Mouse (Mus musculus) cerebellum, adult 2 months (tissue): ENCODE measurements around the gene A930033H14Rik. TPM values are rescaled to one million over a fixed set of nuclear protein-coding genes. Genes with fewer than 3 reads are reported as not detected.

Experiments
- DNase-seq, 2 experiments: peaks; one replicate each; pipeline ENCODE4 v3.0.0; 2021
- H3K27ac ChIP-seq: fragments of 200-500 bp; 2 replicates; pipeline ENCODE4 v1.5.1; 2012; ENCODE audit warnings: low read length, control low read depth, inconsistent platforms; ENCODE audit not compliant: insufficient read depth
- H3K27me3 ChIP-seq: fragments of 200-500 bp; 2 replicates; pipeline ENCODE4 v1.6.1; 2012; ENCODE audit warnings: inconsistent platforms, mild to moderate bottlenecking, low read length, moderate library complexity; ENCODE audit not compliant: control insufficient read depth, insufficient read depth
- H3K4me1 ChIP-seq: fragments of 200-500 bp; 2 replicates; pipeline ENCODE4 v1.6.1; 2011; ENCODE audit warnings: low read length; ENCODE audit not compliant: control insufficient read depth, insufficient read depth
- H3K4me3 ChIP-seq: fragments of 200-500 bp; replicated peaks from 2 replicates; pipeline ENCODE3; 2011; ENCODE audit warnings: mild to moderate bottlenecking, low read depth, low read length, control low read depth; ENCODE audit not compliant: insufficient read depth
- CTCF ChIP-seq: fragments of 200-500 bp; IDR thresholded peaks from 2 replicates; pipeline ENCODE4 v1.5.1; 2011; ENCODE audit warnings: low read depth, mild to moderate bottlenecking, control low read depth, low read length, moderate library complexity, borderline replicate concordance; ENCODE audit not compliant: insufficient read depth
- POLR2A ChIP-seq: fragments of 200-500 bp; IDR thresholded peaks from 2 replicates; pipeline ENCODE4 v1.6.1; 2011; ENCODE audit warnings: low read length, control low read depth, borderline replicate concordance; ENCODE audit not compliant: insufficient read depth
- WGBS: fragments of 180-500 bp; shearing (Covaris S2); methylation state at CpG from one replicate; pipeline ENCODE4 v1.1.7; 2018; 5-methylcytosine and 5-hydroxymethylcytosine counted together
- polyA plus RNA-seq: library from polyadenylated mRNA; depleted of rRNA; stranded (reverse); fragments of >200 nt; gene quantifications from 2 replicates; pipeline ENCODE4 v1.2.3, GENCODE M21; 2012

The A930033H14Rik gene
- polyA plus RNA-seq, 1 experiment: 1.0 TPM

DNA sequence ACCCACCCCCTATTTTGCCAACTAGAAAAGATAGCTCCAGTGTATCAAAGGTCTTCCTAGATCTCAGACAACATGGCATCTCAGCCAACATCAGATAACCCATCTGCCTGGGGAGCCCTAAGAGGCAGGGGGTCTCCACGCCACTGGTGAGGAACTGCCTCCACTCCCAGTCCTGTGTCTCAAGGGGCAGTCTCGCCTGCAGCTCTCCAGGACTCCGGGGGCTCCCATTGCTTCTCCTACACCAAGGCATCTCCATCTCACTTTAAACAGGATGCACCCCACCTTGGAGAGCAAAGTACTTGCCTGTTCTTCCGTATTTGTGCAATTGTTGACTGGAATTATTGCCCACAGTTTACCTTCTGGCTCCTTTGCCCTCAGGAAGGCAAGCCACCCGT, 40.8 kb upstream of the A930033H14Rik start:
- H3K27ac ChIP-seq: no peak overlapping the region
- WGBS: 58% methylated on average over 5 of the region's 5 CpGs

DNA sequence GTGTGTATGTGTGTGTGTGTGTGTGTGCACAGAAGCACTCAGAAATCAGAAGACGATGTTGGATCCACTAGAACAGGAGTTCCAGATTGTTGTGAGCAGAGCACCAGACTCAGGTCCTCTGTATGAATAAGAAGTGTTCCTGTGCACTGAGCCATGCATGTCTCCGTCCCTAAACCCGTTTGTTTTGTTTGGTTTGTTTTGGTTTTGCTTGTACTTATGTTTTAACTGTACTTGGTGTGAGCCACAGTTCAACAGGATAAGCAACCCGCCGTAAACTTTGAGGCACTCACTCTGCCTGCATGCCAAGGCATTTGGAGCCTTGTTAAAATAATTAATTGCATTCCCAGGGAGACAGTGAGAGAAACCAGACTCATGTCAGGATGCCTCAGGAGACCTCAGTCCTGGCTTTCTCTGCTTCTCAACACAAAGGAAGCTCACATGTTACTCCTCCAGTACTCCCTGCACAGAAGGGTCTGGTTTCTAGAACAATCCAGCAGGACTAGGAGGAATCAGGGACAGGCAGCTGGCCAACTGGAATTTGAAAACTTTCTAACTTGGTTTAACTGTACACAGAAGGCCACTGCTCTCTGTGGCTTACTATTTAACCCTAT, 40.3 kb upstream of the A930033H14Rik start:
- H3K27me3 ChIP-seq: no peaks in the 10 kb centered on the region
- no peak for DNase-seq
- WGBS: 42% methylated on average over 5 of the region's 5 CpGs
- no peak for TF ChIP-seq CTCF
- TF ChIP-seq POLR2A: no peak
- no peak overlapping the region for H3K4me3 ChIP-seq
- no peak overlapping the region for H3K27ac ChIP-seq
- H3K4me1 ChIP-seq: no peaks in the 10 kb centered on the region; the same call in 1 of the 2 replicates

More for the DNA sequence above, 40.8 kb upstream of the A930033H14Rik start:
- TF ChIP-seq CTCF (no peak), POLR2A (no peak)
- H3K27me3 ChIP-seq: no peaks in the 10 kb centered on the region
- no peak overlapping the region for H3K4me3 ChIP-seq
- DNase-seq: no peak
- no peaks in the 10 kb centered on the region; the same call in 1 of the 2 replicates for H3K4me1 ChIP-seq

DNA sequence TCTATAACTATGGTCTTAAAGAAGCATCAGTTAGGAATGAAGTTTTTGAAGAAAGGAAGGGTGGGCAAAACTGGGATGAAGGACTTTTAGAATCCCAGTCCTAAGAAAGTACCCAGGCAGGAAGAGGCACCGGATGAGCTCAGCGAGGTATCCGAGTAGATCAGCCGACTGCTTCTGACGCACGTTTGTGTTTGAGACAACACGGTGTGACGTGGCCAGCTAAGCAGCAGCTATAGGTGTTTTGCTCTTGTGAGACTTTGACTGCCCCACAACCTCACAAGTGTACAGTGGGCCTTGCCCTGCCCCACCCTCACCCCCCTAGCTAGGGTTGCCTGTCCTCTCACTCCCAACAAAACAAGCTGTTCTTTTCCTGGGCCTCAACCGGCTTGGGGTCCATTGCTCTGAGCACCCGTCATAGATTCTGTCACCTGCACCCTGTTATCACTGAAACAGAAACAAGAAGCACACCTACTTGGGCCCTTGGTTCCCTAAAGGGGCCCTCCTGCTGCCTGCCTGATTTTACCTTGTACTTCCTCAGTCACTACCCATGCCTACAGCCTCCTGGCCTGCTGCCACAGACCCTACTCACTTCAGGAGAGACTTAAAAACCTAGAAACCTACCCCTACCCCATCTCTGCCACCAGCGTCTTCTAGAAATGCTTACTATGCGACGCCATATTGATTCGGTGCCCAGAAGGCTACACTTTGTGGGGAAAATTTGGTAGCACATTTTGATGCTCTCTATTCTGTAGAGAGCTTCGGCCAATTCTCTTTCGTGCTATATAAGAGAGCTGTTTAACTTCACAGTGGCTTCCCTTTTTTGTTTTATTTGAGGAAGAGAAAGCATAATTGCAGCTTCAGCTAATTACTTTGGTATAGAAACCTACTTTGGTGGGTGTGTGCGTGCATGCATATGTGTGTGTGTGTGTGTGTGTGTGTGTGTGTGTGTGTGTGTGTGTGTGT, 39.5 kb upstream of the A930033H14Rik start:
- Histone ChIP-seq H3K27ac (no peak overlapping the region), H3K4me3 (no peak overlapping the region), H3K27me3 (no peaks in the 10 kb centered on the region), H3K4me1 (no peaks in the 10 kb centered on the region; the same call in 1 of the 2 replicates)
- no peak for TF ChIP-seq POLR2A
- TF ChIP-seq CTCF: no peak
- WGBS: 95% methylated on average over 17 of the region's 17 CpGs
- no peak for DNase-seq

DNA sequence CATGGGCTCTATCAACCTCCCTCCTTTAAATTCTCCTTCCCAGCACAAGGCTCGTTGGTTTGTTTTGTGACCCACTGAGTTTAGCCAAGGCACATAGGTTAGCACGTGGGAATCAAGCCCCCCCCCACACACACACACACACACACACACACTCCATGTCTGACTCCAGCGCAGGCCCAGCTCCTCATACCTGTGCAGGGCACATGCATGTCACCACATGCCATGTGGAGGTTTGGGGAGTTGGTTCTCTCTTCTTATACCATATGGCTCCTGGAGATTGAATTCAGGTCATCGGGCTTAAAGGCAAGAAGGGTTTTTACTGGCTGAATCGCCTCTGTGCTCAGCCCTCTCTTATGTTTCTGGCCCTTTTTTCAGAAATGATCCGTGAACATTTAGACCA, 38.4 kb upstream of the A930033H14Rik start:
- WGBS: 72% methylated on average over 6 of the region's 6 CpGs
- H3K4me1 ChIP-seq: no peaks in the 10 kb centered on the region; the same call in 1 of the 2 replicates
- H3K27me3 ChIP-seq: no peaks in the 10 kb centered on the region
- DNase-seq: no peak
- H3K27ac ChIP-seq: no peak overlapping the region
- no peak overlapping the region for H3K4me3 ChIP-seq
- TF ChIP-seq POLR2A: no peak
- TF ChIP-seq CTCF: no peak

DNA sequence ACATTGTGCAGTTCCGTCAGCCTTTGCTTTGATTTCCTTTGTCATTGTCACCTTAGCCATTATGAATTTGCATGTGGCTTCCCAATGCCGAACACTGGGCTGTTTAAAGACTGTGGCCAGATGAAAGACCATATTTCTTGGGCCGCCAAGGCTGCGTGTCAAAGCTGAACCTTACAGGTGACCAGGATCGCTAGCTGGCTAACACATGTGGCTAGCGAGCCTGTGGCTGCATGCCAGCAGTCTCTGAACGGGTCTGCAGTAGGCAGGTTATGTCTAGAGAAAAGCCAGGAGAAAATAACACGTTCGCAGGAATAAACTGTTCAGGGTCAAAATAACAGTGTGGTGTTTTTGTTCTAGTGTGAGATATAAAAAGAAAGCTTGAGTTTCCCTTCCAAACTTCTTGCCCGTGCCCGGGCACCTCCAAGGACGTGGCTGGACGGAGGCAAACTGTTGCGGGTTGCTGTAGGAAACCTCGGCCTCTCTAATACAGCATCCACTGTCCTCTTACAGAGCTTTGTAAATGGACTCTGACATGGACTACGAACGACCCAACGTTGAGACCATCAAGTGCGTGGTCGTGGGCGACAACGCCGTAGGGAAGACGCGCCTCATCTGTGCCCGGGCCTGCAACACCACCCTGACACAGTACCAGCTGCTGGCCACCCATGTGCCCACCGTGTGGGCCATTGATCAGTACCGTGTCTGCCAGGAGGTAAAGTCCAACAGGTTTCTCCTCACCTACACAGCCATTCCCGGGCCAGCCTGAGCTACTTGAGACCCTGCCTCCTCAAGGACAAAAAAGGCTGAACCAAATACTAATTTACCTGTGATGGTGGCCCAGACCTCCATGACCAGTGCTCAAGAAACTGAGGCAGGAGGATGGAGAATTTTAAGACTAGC, 35.6 kb upstream of the A930033H14Rik start:
- Histone ChIP-seq H3K27ac (no peak overlapping the region), H3K27me3 (no peaks in the 10 kb centered on the region), H3K4me1 (no peaks in the 10 kb centered on the region; the same call in 1 of the 2 replicates), H3K4me3 (no peak overlapping the region)
- 90% methylated on average over 29 of the region's 29 CpGs for WGBS
- TF ChIP-seq POLR2A: no peak
- no peak for TF ChIP-seq CTCF
- DNase-seq: no peak

DNA sequence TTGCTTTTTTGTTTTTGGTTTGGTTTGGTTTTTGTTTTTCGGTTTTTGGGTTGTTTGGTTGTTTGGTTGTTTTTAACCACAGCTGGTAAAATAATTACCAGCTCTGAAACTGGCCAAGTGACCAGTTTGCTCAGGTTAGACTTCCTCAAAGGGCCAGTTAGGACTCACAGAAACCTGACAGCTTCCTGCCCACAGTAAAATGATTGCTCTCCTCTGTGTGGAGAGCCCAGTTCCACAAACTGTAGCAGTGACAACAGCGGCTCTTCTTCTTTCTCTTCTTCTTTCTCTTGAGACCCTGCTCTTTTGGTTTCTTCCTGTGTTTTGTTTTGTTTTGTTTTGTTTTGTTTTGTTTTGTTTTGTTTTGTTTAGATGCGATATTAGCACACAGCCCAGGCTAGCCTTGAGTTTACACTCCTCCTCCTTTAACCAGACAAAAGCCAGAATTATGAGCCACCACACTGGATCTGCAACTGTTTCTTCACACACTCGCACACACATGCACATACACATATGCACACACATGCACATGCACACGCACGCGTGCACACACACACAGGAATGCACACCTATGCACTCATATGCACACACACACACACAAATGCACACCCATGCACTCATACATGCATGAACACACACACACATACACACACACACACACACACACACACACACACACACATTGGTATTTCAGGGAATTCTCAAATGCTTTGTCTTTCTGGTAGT, 34.6 kb upstream of the A930033H14Rik start:
- TF ChIP-seq POLR2A (no peak), CTCF (no peak)
- no peaks in the 10 kb centered on the region; the same call in 1 of the 2 replicates for H3K4me1 ChIP-seq
- no peak overlapping the region for H3K27ac ChIP-seq
- H3K27me3 ChIP-seq: no peaks in the 10 kb centered on the region; the same call in 1 of the 2 replicates
- no peak for DNase-seq
- H3K4me3 ChIP-seq: no peak overlapping the region
- WGBS: 97% methylated on average over 7 of the region's 7 CpGs
